Mouse (Mus musculus) right cerebral cortex, adult 18-20 months (tissue): Measurements from ENCODE around the gene Hist1h2bj.
A peak's percentile ranks its signal among the peaks of the same experiment; 100 is the strongest.
"Not testable (repeated sequence)": the region's sequence is repeated elsewhere in the genome, so short reads cannot be mapped to it uniquely, and the experiment has no call there.

Source experiments
- DNase-seq: peaks from one replicate; pipeline ENCODE4 v3.0.0; 2022; ENCODE audit warnings: mixed read lengths

Hist1h2bj gene

GRCm38 (mm10) chr13:22040464-22041141 lies 2.4 kb upstream of the Hist1h2bj start:
- DNase-seq: no peak

DNA sequence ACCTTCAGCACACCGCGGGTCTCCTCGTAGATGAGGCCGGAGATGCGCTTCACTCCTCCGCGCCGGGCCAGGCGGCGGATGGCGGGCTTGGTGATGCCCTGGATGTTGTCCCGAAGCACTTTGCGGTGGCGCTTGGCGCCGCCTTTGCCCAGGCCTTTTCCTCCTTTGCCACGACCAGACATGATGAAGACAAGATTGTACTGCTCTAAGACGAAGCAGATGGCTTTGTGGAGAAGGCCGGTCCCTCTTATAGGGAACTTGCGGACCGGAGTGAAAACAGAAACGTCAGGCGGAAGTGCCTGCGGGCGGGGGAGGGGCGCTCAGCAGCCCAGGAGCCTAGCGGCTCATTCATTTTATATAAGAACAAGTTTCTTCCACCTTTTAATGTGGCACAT lies 1.9 kb upstream of the Hist1h2bj start, which contains the start of gene Hist1h4i:
Gene Hist1h4i (minus strand): TSS at position 221 of the 395 bp plus-strand sequence.
- peak; percentile 95 for DNase-seq

GRCm38 (mm10) chr13:22041651-22042567 lies 1.1 kb upstream of the Hist1h2bj start:
- DNase-seq: no peak

- no peak for DNase-seq
These were observed 753 bp downstream of the Hist1h2bj start for GRCm38 (mm10) chr13:22043503-22044431.

GRCm38 (mm10) chr13:22044432-22045155 lies 1.6 kb downstream of the Hist1h2bj start:
- DNase-seq: no peak

DNA sequence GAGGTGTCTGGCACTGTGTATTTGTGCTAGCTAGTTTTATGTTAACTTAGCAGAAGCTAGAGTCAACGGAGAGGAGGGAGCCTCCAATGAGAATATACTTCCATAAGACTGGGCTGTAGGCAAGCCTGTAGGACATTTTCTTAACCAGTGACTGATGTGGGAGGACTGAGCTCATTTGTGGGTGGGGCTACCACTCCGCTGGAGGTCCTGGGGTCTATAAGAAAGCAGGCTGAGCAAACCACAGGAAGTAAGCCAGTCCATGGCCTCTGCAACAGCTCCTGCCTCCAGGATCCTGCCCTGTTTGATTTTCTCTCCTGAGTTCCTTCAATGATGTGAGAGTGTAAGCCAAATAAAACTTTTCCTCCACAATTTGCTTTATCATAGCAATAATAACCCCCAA lies 2.3 kb downstream of the Hist1h2bj start:
- DNase-seq: no peak

DNA sequence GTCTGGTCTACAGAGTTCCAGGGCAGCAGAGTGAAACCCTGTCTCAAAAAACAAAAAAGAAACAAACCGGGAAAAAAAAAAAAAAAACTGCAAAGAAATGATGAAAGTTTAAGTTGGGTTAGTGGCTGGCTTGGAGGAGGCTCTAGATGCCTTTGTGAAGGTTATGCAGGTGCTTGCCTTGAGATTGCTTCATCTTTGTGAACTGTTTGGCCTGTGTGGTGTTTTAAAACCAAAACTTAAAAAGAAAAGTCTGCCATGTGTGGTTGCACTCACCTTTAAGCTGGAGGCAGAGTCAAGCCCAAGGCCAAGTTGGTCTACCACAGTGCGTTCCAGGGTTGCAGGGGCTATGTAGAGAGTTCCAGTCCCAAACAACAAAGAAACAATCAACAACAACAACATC lies 6.0 kb downstream of the Hist1h2bj start:
- DNase-seq: no peak

DNA sequence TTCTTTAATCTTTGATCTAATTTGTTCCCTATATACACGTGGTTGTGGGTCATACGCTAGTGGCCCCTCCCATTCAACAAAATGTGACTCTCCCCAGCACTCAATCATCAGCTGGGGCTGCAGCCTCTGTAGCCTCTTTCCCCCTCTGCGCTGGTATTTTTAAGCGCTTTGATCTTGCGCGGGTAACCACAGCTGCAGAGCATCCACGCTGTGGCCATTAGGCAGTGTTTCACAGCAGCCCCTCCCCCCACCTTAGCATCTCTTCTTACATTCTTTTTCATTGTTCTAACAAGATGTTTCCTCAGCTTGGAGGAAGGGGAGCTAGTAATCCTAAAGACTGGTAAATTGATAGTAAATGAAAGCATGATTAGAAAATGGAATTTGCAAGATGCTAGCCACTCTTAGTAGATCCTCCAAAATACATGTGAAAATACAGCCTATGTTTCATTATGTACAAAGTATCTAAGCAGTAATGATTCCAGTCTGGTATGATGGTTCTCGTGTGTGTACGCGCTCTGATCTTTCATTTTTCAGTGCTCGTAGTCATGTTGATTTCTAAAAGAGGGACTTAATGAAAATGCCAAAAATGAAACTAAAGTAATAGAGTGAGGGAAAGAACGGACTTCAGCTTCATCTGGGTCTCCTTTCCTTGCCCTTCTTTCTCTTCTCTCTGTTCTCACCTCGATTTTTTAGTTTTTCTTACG lies 6.9 kb downstream of the Hist1h2bj start:
- DNase-seq: no peak

DNA sequence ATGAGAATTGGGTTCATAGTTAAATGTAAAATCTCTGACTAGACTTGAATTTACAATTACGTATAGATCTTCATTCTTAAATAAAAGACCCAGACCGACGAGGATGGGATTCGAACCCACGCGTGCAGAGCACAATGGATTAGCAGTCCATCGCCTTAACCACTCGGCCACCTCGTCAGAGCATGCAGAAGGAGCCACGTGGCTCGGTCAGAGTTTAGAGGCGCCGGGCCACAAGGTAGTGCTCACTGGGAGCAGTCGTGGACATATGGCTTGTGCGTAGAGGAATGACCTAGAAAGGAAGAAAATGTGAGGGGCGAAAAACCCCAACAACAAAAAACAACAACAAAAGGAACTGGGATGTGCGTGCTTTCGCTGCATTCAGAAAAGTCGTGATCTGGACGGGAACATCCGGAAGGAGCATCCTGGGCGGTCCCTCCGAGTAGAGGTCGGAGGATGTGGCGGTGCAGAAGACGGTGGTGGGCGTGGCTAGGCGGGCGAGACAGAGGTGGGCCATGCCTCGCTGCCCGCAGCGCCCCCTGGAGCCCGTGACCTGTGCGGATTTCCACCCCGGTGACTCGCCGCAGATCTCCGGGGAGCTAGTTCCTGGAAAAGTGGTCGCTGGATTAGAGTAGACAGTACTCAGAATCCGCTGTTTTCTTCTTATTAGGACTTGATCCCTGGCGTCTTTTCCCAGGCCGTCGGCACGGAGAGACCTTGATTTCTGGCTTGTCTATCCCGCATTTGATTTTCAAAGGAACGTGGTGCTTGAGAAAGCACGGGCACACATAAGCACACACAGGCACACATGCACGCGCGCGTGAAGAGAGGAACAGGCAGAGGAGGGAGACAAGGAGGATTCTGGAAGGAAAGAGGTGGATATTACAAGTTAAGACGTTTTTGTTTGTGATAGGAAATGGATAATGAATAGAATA lies 7.8 kb downstream of the Hist1h2bj start:
- peak; percentile 90 for DNase-seq

- DNase-seq: no peak
These were observed 8.5 kb downstream of the Hist1h2bj start for GRCm38 (mm10) chr13:22051523-22051859.

DNA sequence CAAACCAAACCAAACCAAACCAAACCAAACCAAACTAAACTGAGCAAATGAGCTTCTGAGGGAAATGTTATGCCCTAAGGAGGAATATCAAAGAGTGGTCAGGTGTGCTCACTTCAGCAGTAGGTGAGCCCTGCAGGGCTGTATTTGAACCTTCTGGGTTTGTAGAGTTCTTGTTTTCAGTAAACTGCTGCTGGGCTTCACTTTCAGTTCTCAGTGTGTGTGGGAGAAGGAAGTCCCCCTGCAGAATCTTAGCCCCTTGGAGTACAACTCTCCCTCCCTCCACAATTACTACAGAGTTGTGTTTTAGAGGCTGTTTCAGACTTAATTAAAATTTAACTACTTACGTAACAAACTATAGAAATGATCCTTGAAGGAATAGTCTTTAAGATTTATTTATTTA lies 10.7 kb downstream of the Hist1h2bj start:
- no peak for DNase-seq

- no peak for DNase-seq
These were observed 18.4 kb downstream of the Hist1h2bj start for GRCm38 (mm10) chr13:22061422-22061821.

GRCm38 (mm10) chr13:22063468-22063867 lies 20.5 kb downstream of the Hist1h2bj start:
- no peak for DNase-seq

DNA sequence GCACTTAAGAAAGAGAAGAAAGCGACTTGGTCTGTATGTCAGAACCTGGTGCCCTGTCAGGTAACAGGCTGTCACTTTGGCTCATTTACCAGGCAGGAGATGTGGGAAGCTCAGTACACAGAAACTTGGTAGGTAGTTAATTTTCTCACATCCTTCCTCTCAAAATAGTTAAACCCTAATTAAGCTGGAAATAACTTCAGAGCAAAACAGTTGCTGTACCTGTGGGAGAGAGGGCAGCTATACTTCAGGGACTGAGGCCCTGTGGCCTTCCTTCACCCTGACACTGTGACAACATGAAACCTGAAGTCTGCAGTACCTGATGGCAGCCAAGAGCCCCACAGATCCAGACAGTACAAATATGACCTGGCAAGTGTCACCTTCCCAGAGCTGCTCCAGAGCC lies 41.1 kb downstream of the Hist1h2bj start, which contains the start of gene Vmn1r188:
Gene Vmn1r188 (plus strand): TSS at position 301 of the 400 bp plus-strand sequence.
- DNase-seq: not testable (repeated sequence)
